Mouse (Mus musculus) MEL-GATA-1-ER (cell line): ENCODE results near the gene Rasgrp2.
A peak's percentile ranks its signal among the peaks of the same experiment; 100 is the strongest.

Source experiments
- DNase-seq: peaks from one replicate; pipeline ENCODE4 v3.0.0-alpha.2; 2012; ENCODE audit warnings: low read depth; ENCODE audit errors: extremely low read depth

Gene Rasgrp2

DNA sequence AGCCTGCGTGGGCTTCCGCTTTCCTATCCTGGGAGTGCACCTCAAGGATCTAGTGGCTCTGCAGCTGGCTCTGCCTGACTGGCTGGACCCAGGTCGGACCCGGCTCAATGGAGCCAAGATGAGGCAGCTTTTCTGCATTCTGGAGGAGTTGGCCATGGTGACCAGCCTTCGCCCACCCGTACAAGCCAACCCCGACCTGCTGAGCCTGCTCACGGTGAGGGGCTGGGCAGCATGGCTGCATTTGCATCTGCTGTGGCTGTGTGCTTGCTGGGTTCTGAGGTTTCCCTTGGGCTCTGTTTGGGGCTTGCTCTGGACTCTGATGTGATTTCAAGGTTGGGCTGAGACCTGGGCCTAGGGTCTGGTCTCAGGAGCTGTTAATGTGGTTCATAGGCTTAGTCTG, 8.0 kb downstream of the Rasgrp2 start:
- no peak for DNase-seq

DNA sequence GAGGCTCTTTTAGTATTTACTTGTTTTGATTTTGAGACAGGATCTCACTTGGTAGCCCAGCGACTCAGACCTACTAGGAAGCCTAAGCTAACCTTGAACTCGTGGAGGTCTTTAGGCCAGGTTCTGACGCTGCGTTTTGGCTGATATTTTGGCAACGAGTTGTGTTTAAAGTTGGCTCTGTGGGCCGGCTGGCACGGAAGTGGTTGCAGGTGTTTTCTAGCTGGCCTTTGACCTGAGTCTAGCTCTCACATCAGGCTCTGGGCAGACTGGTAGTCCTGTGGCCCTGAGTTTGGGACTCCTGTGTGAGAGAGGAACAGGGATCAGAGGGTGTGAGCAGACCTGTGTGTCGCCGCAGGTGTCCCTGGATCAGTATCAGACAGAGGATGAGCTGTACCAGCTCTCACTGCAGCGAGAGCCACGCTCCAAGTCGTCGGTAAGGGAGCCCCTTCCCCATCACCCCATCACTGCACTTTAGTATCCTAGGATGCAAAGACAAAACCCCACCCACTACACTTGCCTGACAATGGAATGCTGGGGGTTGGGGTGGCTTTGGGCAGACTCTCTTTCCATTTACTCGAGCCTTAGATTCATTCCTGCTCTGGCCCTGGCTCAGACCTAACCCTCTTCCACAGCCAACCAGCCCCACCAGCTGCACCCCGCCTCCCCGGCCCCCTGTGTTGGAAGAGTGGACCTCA, 8.8 kb downstream of the Rasgrp2 start:
- no peak for DNase-seq

GRCm38 (mm10) chr19:6408749-6409148, 9.6 kb downstream of the Rasgrp2 start:
- peak; percentile 33 for DNase-seq

GRCm38 (mm10) chr19:6409176-6409575, 10.0 kb downstream of the Rasgrp2 start:
- DNase-seq, result no peak

- DNase-seq, result no peak
Measured at GRCm38 (mm10) chr19:6409936-6410335, 10.8 kb downstream of the Rasgrp2 start.

DNA sequence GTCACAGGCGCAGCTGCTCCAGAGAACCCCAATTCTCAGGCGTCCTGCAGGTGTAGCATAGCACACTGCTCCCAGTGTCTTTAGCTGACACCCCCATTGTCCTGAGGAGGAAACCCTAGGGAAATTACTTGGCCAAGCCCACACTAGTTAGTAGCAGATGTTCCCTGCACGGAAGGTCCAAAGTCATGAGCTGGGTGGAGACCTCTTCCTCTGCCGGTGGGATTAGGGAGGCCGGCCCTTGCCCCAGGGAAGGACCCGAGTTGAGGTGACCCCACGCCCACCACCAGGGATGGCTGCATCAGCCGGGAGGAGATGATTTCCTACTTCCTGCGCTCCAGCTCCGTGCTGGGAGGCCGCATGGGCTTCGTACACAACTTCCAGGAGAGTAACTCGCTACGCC, 13.7 kb downstream of the Rasgrp2 start:
- no peak for DNase-seq

DNA sequence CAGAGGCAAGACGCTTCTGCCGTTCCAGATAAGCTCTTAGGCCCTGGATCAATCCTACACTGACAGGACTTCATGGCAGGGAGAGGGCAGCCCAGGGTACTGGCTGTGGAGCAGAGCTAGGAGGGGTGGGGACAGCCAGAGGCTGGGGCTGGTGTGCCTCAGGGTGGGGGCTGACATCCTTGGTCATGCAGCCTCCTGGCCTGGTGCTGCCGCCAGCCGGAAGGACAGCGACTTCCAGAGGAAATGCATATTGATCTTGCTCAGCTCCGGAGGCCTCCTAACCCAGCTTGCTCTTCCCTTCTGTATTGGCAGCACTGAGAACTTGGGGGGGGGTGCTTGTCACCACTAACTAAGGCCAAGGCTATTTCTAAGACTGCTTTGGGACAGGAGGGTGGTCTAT, 16.3 kb downstream of the Rasgrp2 start:
- DNase-seq, result no peak

- no peak for DNase-seq
Measured at GRCm38 (mm10) chr19:6416124-6416770, 17.1 kb downstream of the Rasgrp2 start.

GRCm38 (mm10) chr19:6416894-6417761, 18.0 kb downstream of the Rasgrp2 start:
- DNase-seq, result no peak

GRCm38 (mm10) chr19:6418233-6418879, 19.2 kb downstream of the Rasgrp2 start, which contains the start of gene Nrxn2:
Gene Nrxn2 (plus strand): TSS chr19:6418731.
- peak; percentile 49 for DNase-seq

- DNase-seq, result no peak
Measured at GRCm38 (mm10) chr19:6418984-6419692, 20.0 kb downstream of the Rasgrp2 start.

GRCm38 (mm10) chr19:6419805-6420310, 20.7 kb downstream of the Rasgrp2 start:
- no peak for DNase-seq

DNA sequence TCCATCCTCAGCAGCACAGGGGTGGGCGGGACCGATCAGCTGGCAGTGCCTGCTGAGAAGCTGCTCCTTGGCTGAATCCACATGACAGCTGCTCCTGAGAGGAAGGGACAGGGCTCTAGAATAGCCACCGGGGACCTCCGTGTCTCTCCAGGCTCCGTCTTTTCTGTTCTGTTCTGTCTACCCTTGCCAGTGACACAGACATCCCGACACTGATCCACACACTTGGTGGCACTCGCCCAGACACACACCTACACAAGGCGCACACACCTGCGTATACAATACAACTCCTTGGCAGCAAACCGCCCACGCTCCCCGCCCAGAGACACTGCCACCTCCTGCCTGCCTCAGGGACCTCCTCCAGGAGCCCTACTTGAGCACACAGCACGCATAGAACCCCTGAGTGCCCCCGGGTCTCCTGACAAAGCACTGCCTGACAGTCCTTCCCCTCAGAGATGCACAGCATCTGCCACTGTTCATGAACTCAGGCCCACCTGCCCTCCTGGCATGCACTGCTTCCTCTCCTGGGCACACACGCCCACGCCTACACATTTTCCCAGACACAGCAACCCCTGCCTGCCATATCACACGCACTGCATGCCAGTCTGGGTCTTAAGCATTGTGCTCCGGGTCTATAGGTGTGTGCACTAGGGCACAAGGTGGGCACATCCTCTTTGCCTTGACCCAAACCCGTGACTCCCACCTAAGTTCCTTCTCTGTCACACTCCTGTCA, 21.5 kb downstream of the Rasgrp2 start:
- DNase-seq, result no peak

- DNase-seq, result no peak
Measured at GRCm38 (mm10) chr19:6421211-6421590, 22.1 kb downstream of the Rasgrp2 start.

- no peak for DNase-seq
Measured at GRCm38 (mm10) chr19:6422014-6422413, 22.9 kb downstream of the Rasgrp2 start.

DNA sequence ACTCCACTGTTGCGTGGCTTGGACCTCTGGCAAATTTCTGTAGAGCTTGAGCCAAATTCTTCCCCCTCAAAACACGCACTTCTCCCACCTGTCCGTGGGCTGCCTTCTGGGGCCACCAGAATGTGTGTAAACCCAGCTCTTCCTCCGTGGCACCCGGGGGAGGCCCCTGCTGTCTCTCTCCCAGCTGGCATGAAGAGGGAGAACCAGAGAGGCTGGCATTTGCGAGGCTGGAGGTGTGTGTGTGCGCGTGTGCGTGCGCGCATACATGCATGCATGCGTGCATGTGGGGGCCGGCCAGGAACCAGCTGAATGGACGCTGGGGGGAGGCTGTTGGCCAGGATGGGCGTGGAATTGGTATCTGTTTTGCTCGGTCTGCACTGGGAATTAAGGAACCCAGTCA, 24.1 kb downstream of the Rasgrp2 start:
- no peak for DNase-seq

DNA sequence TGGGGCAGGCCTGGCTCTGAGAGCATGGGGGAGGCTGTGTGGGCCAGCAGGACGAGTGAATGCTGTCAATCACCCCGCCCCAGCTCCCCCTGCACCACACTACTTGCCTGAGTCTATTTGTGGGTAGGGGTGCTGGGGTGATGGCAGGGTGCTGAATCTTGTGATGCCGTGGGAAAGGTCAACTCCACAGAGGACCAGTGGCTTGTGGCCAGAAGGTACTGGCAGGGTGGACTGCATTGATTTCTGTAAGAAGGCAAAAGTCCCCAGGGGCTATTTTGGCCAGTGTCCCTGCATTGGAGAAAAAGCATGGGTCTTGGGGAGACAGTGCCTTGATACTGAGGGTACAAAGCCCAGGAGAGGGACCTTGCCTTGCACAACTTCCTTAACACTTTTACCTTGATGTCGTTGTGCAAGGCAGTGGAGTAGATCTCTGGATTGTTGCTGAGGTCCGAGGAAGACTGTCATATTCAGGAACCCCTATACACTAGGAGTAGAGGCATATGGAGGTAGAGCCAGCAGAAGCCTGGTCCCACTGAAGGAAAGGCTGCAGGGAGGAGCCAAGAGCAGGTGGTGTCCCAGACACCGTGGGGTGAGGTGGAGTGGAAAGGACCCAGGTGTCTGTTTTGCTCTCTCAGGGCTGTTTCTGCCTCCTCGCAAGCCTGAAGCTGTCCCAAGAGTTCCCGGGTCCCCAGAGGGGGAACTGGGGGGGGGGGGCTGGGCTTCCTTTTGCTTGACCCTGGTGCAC, 25.2 kb downstream of the Rasgrp2 start:
- no peak for DNase-seq

GRCm38 (mm10) chr19:6425595-6425994, 26.5 kb downstream of the Rasgrp2 start:
- no peak for DNase-seq

DNA sequence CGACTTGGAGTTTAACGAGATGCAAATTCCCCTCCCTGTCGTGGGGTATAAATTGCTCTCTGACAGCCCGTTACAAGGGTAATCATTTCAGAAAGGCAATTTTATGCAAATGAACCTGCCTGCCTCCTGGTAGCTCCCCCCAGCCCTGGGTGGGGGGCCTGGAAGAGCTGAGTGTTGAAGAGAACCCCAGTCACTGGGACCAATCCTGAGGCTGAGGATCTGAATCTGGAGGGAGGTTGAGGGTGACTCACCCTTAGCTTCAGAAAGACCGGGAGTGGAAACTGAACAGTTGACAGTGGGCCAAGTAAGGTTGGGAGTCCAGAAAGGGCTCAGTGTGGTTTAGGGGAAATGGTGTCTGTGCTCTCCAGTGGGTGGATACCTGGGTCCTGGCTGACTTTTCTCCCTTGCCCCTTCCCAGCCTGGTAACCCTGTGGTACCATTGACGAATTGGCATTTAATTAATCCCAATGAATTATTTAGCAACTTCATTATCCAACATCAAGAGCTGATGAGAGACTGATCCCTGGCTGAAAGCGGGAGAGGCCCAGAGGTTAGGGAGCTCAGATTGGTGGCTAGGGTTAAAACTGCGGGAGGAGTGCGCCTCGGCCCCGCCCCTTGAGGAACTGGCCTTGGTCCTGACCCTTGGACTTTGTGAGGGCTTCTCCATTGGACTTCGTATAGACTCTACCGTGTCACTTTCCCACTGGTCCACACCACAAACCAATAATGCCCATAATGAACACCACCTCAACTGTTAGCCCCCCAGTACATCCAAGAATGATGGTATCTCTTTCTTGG, 27.8 kb downstream of the Rasgrp2 start:
- no peak for DNase-seq
